Mouse (Mus musculus): ENCODE data around the gene Secisbp2. TPM values are rescaled to one million over a fixed set of nuclear protein-coding genes. Genes with fewer than 3 reads are reported as not detected.

Gene Secisbp2
- polyA plus RNA-seq, 1 experiment: 25.8 TPM

- 60% methylated on average over 8 of the region's 8 CpGs for WGBS
- H3K36me3 ChIP-seq (ENCODE audit: control insufficient read depth, insufficient read depth, low read length): peaks cover 52% of the 10 kb centered on the region
- no peak overlapping the region for H3K27ac ChIP-seq (ENCODE audit: insufficient read depth, low read length)
- no peak for DNase-seq (ENCODE audit: low read depth in 1 of 2, low spot score in 2 of 2)
- H3K4me1 ChIP-seq (ENCODE audit: control insufficient read depth, insufficient read depth, insufficient read length): no peaks in the 10 kb centered on the region
- H3K27me3 ChIP-seq (ENCODE audit: control insufficient read depth, insufficient read depth, low read length): no peaks in the 10 kb centered on the region
- H3K4me3 ChIP-seq (ENCODE audit: extremely low read depth, insufficient read depth, insufficient read length): no peak overlapping the region
- TF ChIP-seq POLR2A (IDR thresholded peaks at IDR 0.05; ENCODE audit: low read depth, low read length): no peak
- no peak for TF ChIP-seq CTCF (IDR thresholded peaks at IDR 0.05; ENCODE audit: extremely low read depth, insufficient read depth, insufficient read length, insufficient replicate concordance)
These were observed 65.1 kb downstream of the Secisbp2 start for GRCm38 (mm10) chr13:51716350-51717263.

- H3K4me3 ChIP-seq (ENCODE audit: extremely low read depth, insufficient read depth, insufficient read length): no peak overlapping the region
- H3K36me3 ChIP-seq (ENCODE audit: control insufficient read depth, insufficient read depth, low read length): peaks cover 46% of the 10 kb centered on the region
- DNase-seq (ENCODE audit: low read depth in 1 of 2, low spot score in 2 of 2): no peak
- 87% methylated on average over 3 of the region's 3 CpGs for WGBS
- no peaks in the 10 kb centered on the region for H3K4me1 ChIP-seq (ENCODE audit: control insufficient read depth, insufficient read depth, insufficient read length)
- H3K27ac ChIP-seq (ENCODE audit: insufficient read depth, low read length): no peak overlapping the region
- TF ChIP-seq CTCF (IDR thresholded peaks at IDR 0.05; ENCODE audit: extremely low read depth, insufficient read depth, insufficient read length, insufficient replicate concordance) (no peak), POLR2A (IDR thresholded peaks at IDR 0.05; ENCODE audit: low read depth, low read length) (no peak)
- no peaks in the 10 kb centered on the region for H3K27me3 ChIP-seq (ENCODE audit: control insufficient read depth, insufficient read depth, low read length)
These were observed 67.8 kb downstream of the Secisbp2 start for GRCm38 (mm10) chr13:51719256-51719655.

DNA sequence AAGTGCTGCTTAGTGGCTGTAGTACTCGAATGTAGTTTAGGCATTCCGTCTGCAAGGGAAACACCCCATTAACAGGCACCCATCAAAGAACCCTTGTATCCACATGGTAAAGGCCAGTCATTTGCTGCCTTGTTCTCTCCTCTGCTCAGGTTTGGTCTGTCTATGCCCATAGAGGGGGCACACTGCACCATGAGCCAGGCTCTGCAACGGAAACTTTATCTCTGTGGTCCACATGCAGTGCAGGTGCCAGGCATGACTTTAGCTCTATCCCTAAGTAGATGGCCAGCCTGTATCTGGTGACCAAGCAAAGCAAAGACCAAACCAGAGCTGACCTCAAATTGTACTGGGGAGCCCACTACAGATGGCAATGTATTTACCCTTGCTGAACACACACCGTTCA is 69.1 kb downstream of the Secisbp2 start:
- Histone ChIP-seq H3K4me3 (ENCODE audit: extremely low read depth, insufficient read depth, insufficient read length) (no peak overlapping the region), H3K36me3 (ENCODE audit: control insufficient read depth, insufficient read depth, low read length) (peaks cover 52% of the 10 kb centered on the region), H3K4me1 (ENCODE audit: control insufficient read depth, insufficient read depth, insufficient read length) (no peaks in the 10 kb centered on the region), H3K27ac (ENCODE audit: insufficient read depth, low read length) (no peak overlapping the region), H3K27me3 (ENCODE audit: control insufficient read depth, insufficient read depth, low read length) (no peaks in the 10 kb centered on the region)
- no peak for DNase-seq (ENCODE audit: low read depth in 1 of 2, low spot score in 2 of 2)
- TF ChIP-seq POLR2A (IDR thresholded peaks at IDR 0.05; ENCODE audit: low read depth, low read length) (no peak), CTCF (IDR thresholded peaks at IDR 0.05; ENCODE audit: extremely low read depth, insufficient read depth, insufficient read length, insufficient replicate concordance) (no peak)
- 74% methylated on average over 4 of the region's 4 CpGs for WGBS

DNA sequence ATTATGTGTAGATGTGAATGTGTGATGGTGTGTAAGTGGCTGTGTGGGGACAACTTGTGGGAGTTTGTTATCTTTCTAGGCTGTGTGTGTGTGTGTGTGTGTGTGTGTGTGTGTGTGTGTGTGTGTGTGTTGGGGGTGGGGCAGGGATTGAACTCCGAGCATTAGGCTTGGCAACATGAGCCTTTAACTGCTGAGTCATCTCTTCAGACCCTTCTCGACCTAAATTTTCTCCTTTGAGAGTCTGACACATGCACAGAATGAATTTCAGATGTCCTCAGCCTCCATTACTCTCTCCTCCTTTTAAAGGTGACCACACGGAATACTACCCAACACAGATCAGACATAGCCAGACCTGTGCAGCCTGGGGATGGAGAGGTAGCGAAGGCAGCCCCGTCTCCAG is 71.6 kb downstream of the Secisbp2 start:
- peaks cover 3% of the 10 kb centered on the region; the same call in 1 of the 2 replicates for H3K4me1 ChIP-seq (ENCODE audit: control insufficient read depth, insufficient read depth, insufficient read length)
- peaks cover 49% of the 10 kb centered on the region for H3K36me3 ChIP-seq (ENCODE audit: control insufficient read depth, insufficient read depth, low read length)
- no peak overlapping the region for H3K27ac ChIP-seq (ENCODE audit: insufficient read depth, low read length)
- no peak for TF ChIP-seq CTCF (IDR thresholded peaks at IDR 0.05; ENCODE audit: extremely low read depth, insufficient read depth, insufficient read length, insufficient replicate concordance)
- H3K4me3 ChIP-seq (ENCODE audit: extremely low read depth, insufficient read depth, insufficient read length): no peak overlapping the region
- no peaks in the 10 kb centered on the region for H3K27me3 ChIP-seq (ENCODE audit: control insufficient read depth, insufficient read depth, low read length)
- 83% methylated on average over 5 of the region's 5 CpGs for WGBS
- DNase-seq (ENCODE audit: low read depth in 1 of 2, low spot score in 2 of 2): no peak

DNA sequence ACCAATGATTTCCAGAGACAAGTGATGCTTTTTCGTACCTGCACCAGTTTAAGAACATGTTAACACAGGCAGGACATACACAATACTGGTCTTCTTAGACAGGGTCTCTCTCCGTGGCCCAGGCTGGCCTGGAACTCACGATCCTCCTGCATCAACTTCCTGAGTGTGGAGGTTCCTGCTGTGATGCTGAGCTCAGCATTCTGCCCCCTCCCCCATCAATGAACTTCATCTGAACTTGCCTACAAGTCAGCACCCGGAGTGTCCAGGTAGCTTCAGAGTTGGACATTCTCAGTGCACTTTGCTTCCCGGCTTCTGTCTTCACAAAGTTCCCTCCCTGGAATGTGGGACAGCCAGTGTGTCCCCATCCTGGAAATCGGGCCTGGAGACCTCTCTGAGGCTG is 73.1 kb downstream of the Secisbp2 start:
- DNase-seq (ENCODE audit: low read depth in 1 of 2, low spot score in 2 of 2): no peak
- WGBS: 84% methylated on average over 6 of the region's 6 CpGs
- no peak for TF ChIP-seq POLR2A (IDR thresholded peaks at IDR 0.05; ENCODE audit: low read depth, low read length)
- TF ChIP-seq CTCF (IDR thresholded peaks at IDR 0.05; ENCODE audit: extremely low read depth, insufficient read depth, insufficient read length, insufficient replicate concordance): no peak
- Histone ChIP-seq H3K4me1 (ENCODE audit: control insufficient read depth, insufficient read depth, insufficient read length) (peaks cover 3% of the 10 kb centered on the region; the same call in 1 of the 2 replicates), H3K4me3 (ENCODE audit: extremely low read depth, insufficient read depth, insufficient read length) (no peak overlapping the region), H3K27ac (ENCODE audit: insufficient read depth, low read length) (no peak overlapping the region), H3K36me3 (ENCODE audit: control insufficient read depth, insufficient read depth, low read length) (peaks cover 38% of the 10 kb centered on the region), H3K27me3 (ENCODE audit: control insufficient read depth, insufficient read depth, low read length) (no peaks in the 10 kb centered on the region)

DNA sequence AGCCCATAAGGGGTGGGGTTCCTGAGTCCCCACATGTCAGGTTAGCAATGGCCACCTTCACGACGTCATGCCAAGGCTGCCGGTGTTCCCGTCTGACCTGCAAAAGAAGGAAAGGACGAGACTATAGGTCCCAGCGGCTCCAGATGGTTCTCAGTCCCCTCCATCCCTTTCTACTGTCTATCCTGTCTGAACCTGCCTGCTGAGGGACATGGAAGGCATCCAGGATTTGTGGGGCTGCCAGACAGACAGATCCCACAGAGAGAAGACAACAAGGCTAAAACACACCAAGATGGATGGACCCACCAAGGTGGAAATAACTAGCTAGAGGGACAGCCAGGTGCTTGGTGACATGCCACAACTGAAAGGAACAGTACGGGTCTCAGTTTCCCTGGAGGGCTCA is 73.9 kb downstream of the Secisbp2 start:
- Histone ChIP-seq H3K27ac (ENCODE audit: insufficient read depth, low read length) (no peak overlapping the region), H3K4me1 (ENCODE audit: control insufficient read depth, insufficient read depth, insufficient read length) (peaks cover 7% of the 10 kb centered on the region; the same call in 1 of the 2 replicates), H3K36me3 (ENCODE audit: control insufficient read depth, insufficient read depth, low read length) (peaks cover 33% of the 10 kb centered on the region), H3K27me3 (ENCODE audit: control insufficient read depth, insufficient read depth, low read length) (no peaks in the 10 kb centered on the region), H3K4me3 (ENCODE audit: extremely low read depth, insufficient read depth, insufficient read length) (no peak overlapping the region)
- TF ChIP-seq POLR2A (IDR thresholded peaks at IDR 0.05; ENCODE audit: low read depth, low read length) (no peak), CTCF (IDR thresholded peaks at IDR 0.05; ENCODE audit: extremely low read depth, insufficient read depth, insufficient read length, insufficient replicate concordance) (no peak)
- WGBS: 91% methylated on average over 7 of the region's 7 CpGs
- DNase-seq (ENCODE audit: low read depth in 1 of 2, low spot score in 2 of 2): no peak
